Mouse (Mus musculus) MEL (cell line): ENCODE measurements around the gene Ephb3.
A peak's percentile ranks its signal among the peaks of the same experiment; 100 is the strongest.

Experiments
- BHLHE40 ChIP-seq: IDR thresholded peaks from 2 replicates; pipeline ENCODE4 v1.6.1; 2012; ENCODE audit warnings: low read depth, mild to moderate bottlenecking, inconsistent platforms, low read length, improper control_type of control experiment, borderline replicate concordance
- CHD1 ChIP-seq: IDR thresholded peaks from 2 replicates; pipeline ENCODE4 v1.6.1; 2012; ENCODE audit warnings: low read depth, mild to moderate bottlenecking, inconsistent platforms, low read length, improper control_type of control experiment
- CTCF ChIP-seq, 3 experiments: IDR thresholded peaks in 2 of 3; conservative IDR thresholded peaks in 1 of 3; 2 replicates each; pipeline ENCODE4 v1.5.1; 2011 to 2012; ENCODE audit warnings: low read length in 3 of 3, low read depth in 2 of 3, mild to moderate bottlenecking in 2 of 3, improper control_type of control experiment in 1 of 3, inconsistent platforms in 1 of 3, mixed read lengths in 1 of 3, moderate library complexity in 1 of 3; ENCODE audit not compliant: control insufficient read depth in 1 of 3, insufficient read depth in 1 of 3, poor library complexity in 1 of 3, severe bottlenecking in 1 of 3
- EP300 ChIP-seq, 2 experiments: IDR thresholded peaks; 2 replicates each; pipeline ENCODE4 v1.6.1; 2011; ENCODE audit warnings: improper control_type of control experiment in 2 of 2, low read length in 2 of 2, low read depth in 1 of 2, mild to moderate bottlenecking in 1 of 2
- JUND ChIP-seq: IDR thresholded peaks from 2 replicates; pipeline ENCODE4 v1.6.1; 2011; ENCODE audit warnings: low read depth, mild to moderate bottlenecking, improper control_type of control experiment, low read length
- KAT2A ChIP-seq: conservative IDR thresholded peaks from 2 replicates; pipeline ENCODE4 v1.6.1; 2012; ENCODE audit warnings: low read depth, low read length, improper control_type of control experiment, inconsistent platforms
- MAFK ChIP-seq: IDR thresholded peaks from 2 replicates; pipeline ENCODE4 v1.6.1; 2011; ENCODE audit warnings: low read depth, mild to moderate bottlenecking, low read length, improper control_type of control experiment, borderline replicate concordance
- MAZ ChIP-seq: IDR thresholded peaks from 2 replicates; pipeline ENCODE4 v1.6.1; 2012; ENCODE audit warnings: low read depth, mild to moderate bottlenecking, inconsistent platforms, low read length, improper control_type of control experiment
- MEF2A ChIP-seq: IDR thresholded peaks from 2 replicates; pipeline ENCODE4 v1.6.1; 2014; ENCODE audit warnings: low read depth, mild to moderate bottlenecking, inconsistent platforms, low read length, improper control_type of control experiment; ENCODE audit not compliant: poor library complexity, insufficient replicate concordance, severe bottlenecking; ENCODE audit errors: extremely low read depth
- MXI1 ChIP-seq: IDR thresholded peaks from 2 replicates; pipeline ENCODE4 v1.6.1; 2011; ENCODE audit warnings: mild to moderate bottlenecking, low read depth, low read length, improper control_type of control experiment
- POLR2A ChIP-seq, 2 experiments: IDR thresholded peaks; 2 replicates each; pipeline ENCODE4 v1.6.1; 2011 to 2012; ENCODE audit warnings: low read length in 2 of 2, mild to moderate bottlenecking in 2 of 2, control low read depth in 1 of 2, improper control_type of control experiment in 1 of 2, low read depth in 1 of 2, moderate library complexity in 1 of 2; ENCODE audit not compliant: control insufficient read depth in 1 of 2, insufficient read depth in 1 of 2, poor library complexity in 1 of 2
- TAL1 ChIP-seq: IDR thresholded peaks from 2 replicates; pipeline ENCODE4 v1.6.1; 2012; ENCODE audit warnings: mild to moderate bottlenecking, inconsistent platforms, low read length, moderate library complexity, mixed read lengths
- TCF12 ChIP-seq: IDR thresholded peaks from 2 replicates; pipeline ENCODE4 v1.6.1; 2014; ENCODE audit warnings: low read depth, mild to moderate bottlenecking, inconsistent platforms, low read length, improper control_type of control experiment, moderate library complexity

- TF ChIP-seq JUND (no peak), CTCF (IDR thresholded peaks at IDR 0.05 in 2 of 3, conservative IDR thresholded peaks at IDR 0.05 in 1 of 3; ENCODE audit: control insufficient read depth in 1 of 3, insufficient read depth in 1 of 3, low read depth in 2 of 3, low read length in 3 of 3, poor library complexity in 1 of 3, severe bottlenecking in 1 of 3) (peak; percentile 73 to 89 (median 74)), TCF12 (no peak), KAT2A (no peak), MAFK (no peak), POLR2A (IDR thresholded peaks at IDR 0.05; ENCODE audit: control insufficient read depth in 1 of 2, insufficient read depth in 1 of 2, low read depth in 1 of 2, low read length in 2 of 2, poor library complexity in 1 of 2) (no peak), BHLHE40 (no peak), CHD1 (no peak), MEF2A (no peak), MAZ (no peak), TAL1 (no peak), EP300 (IDR thresholded peaks at IDR 0.05; ENCODE audit: low read depth in 1 of 2, low read length in 2 of 2) (no peak), MXI1 (no peak)
Observed at GRCm38 (mm10) chr16:21198529-21198928, 6.0 kb upstream of the Ephb3 start.
